Mouse (Mus musculus): Measurements from ENCODE around the gene Atp1b2. TPM values are rescaled to one million over a fixed set of nuclear protein-coding genes. Genes with fewer than 3 reads are reported as not detected.

The Atp1b2 gene
- total and polyA plus RNA-seq, 2 experiments from 2014 or later: 15.1 to 23.7 TPM

GRCm38 (mm10) chr11:69564391-69564790 is 41.4 kb downstream of the Atp1b2 start:
- Histone ChIP-seq H3K9ac (replicated peaks; ENCODE audit: low read depth, low read length) (no peak overlapping the region), H3K4me2 (ENCODE audit: low read depth, low read length) (no peak overlapping the region), H3K4me3 (ENCODE audit: low read depth, low read length) (no peak overlapping the region), H3K27ac (ENCODE audit: low read depth) (no peak overlapping the region), H3K36me3 (replicated peaks; ENCODE audit: control insufficient read depth, insufficient read depth, low read length) (peaks cover 39% of the 10 kb centered on the region), H3K27me3 (ENCODE audit: control insufficient read depth, insufficient read depth, low read length) (no peaks in the 10 kb centered on the region), H3K4me1 (ENCODE audit: control insufficient read depth, insufficient read depth) (0 out of 2 replicates have a peak, but pooled peaks cover 12% of the 10 kb centered on the region), H3K9me3 (replicated peaks; ENCODE audit: control insufficient read depth, low read length) (no peaks in the 10 kb centered on the region)
- 54% methylated on average over 3 of the region's 3 CpGs for WGBS
- ATAC-seq (ENCODE audit: insufficient read depth, low read depth) (no peak), DNase-seq (ENCODE audit: low spot score) (no peak)
- no peak for TF ChIP-seq EP300 (IDR thresholded peaks at IDR 0.05; ENCODE audit: low read depth)
- TF ChIP-seq CTCF (IDR thresholded peaks at IDR 0.05; ENCODE audit: low read depth): no peak

GRCm38 (mm10) chr11:69563373-69563772 is 42.4 kb downstream of the Atp1b2 start:
- Histone ChIP-seq H3K9ac (replicated peaks; ENCODE audit: low read depth, low read length) (no peak overlapping the region; the same call in 1 of the 2 replicates), H3K27me3 (ENCODE audit: control insufficient read depth, insufficient read depth, low read length) (no peaks in the 10 kb centered on the region), H3K4me3 (ENCODE audit: low read depth, low read length) (no peak overlapping the region), H3K4me1 (ENCODE audit: control insufficient read depth, insufficient read depth) (0 out of 2 replicates have a peak, but pooled peaks cover 12% of the 10 kb centered on the region), H3K4me2 (ENCODE audit: low read depth, low read length) (no peak overlapping the region), H3K27ac (ENCODE audit: low read depth) (no peak overlapping the region), H3K36me3 (replicated peaks; ENCODE audit: control insufficient read depth, insufficient read depth, low read length) (peaks cover 39% of the 10 kb centered on the region), H3K9me3 (replicated peaks; ENCODE audit: control insufficient read depth, low read length) (no peaks in the 10 kb centered on the region)
- TF ChIP-seq EP300 (IDR thresholded peaks at IDR 0.05; ENCODE audit: low read depth) (no peak), CTCF (IDR thresholded peaks at IDR 0.05; ENCODE audit: low read depth) (no peak)
- WGBS: 58% methylated on average over 13 of the region's 13 CpGs
- DNase-seq (ENCODE audit: low spot score) (no peak), ATAC-seq (ENCODE audit: insufficient read depth, low read depth) (no peak)

GRCm38 (mm10) chr11:69560896-69561854 is 44.6 kb downstream of the Atp1b2 start:
- Histone ChIP-seq H3K27ac (ENCODE audit: low read depth) (no peak overlapping the region), H3K36me3 (replicated peaks; ENCODE audit: control insufficient read depth, insufficient read depth, low read length) (peaks cover 34% of the 10 kb centered on the region; the same call in 1 of the 2 replicates), H3K9ac (replicated peaks; ENCODE audit: low read depth, low read length) (no peak overlapping the region), H3K4me2 (ENCODE audit: low read depth, low read length) (peak overlapping the region; percentile 85; the same call in 1 of the 2 replicates), H3K9me3 (replicated peaks; ENCODE audit: control insufficient read depth, low read length) (no peaks in the 10 kb centered on the region), H3K27me3 (ENCODE audit: control insufficient read depth, insufficient read depth, low read length) (no peaks in the 10 kb centered on the region), H3K4me1 (ENCODE audit: control insufficient read depth, insufficient read depth) (0 out of 2 replicates have a peak, but pooled peaks cover 12% of the 10 kb centered on the region), H3K4me3 (ENCODE audit: low read depth, low read length) (peak overlapping the region; percentile 69; the same call in 1 of the 2 replicates)
- WGBS: 38% methylated on average over 16 of the region's 16 CpGs
- DNase-seq (ENCODE audit: low spot score) (no peak), ATAC-seq (ENCODE audit: insufficient read depth, low read depth) (no peak)
- TF ChIP-seq EP300 (IDR thresholded peaks at IDR 0.05; ENCODE audit: low read depth) (no peak), CTCF (IDR thresholded peaks at IDR 0.05; ENCODE audit: low read depth) (no peak)

DNA sequence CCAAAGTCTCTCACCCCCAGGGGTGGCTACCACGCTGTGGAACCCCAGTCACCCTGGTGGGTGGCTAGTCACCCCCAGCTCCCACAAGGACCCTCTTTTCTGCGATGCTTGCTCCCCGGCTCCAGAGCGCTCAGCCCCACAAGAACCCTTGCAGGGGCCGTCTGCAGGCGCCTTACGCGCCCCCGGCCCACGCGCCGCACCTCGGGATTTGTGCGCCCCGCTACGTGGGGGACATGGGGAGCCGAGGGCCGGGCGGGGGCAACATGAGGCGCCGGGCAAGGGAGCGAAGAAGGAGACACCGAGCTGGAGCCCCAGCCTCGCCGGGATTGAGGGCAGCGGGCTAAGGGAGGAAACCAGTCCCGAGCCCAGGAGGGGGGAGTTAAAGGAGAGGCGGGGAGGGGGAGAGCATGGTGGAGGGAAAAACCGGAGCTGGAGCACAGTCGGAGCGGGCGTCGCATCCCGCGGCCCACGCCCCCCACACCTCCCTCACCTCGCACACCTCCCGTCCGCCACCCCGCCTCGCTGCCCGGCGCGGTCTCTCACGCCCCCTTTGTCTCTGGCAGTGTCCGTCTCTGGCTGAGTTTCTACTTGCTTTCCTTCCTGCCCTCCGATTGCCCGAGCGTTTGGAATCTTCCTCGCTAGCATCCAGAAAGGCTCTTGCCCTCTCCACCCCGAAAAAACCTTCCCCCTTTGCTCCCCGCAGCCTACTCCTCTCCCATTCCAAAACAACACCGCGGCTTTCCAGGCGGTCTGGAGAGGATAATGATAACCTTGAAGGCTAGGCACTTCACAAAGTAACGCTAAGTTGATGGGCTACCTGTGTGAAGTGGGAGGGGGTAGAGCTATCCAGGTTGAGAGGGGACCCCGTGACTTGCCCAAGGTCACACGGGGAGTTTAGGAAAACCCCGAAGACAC is 45.6 kb downstream of the Atp1b2 start, which contains the start of gene Efnb3:
TSS of gene Efnb3 (minus strand) at position 355 of the 915 bp plus-strand sequence.
- H3K27ac ChIP-seq (ENCODE audit: low read depth): peak within 1 kb of the TSS; percentile 97
- H3K36me3 ChIP-seq (replicated peaks; ENCODE audit: control insufficient read depth, insufficient read depth, low read length): peaks cover 26% of the 10 kb centered on the region; the same call in 1 of the 2 replicates
- H3K9ac ChIP-seq (replicated peaks; ENCODE audit: low read depth, low read length): peak within 1 kb of the TSS; percentile 85
- TF ChIP-seq EP300 (IDR thresholded peaks at IDR 0.05; ENCODE audit: low read depth): no peak; the same call in 1 of the 2 replicates
- no peak for TF ChIP-seq CTCF (IDR thresholded peaks at IDR 0.05; ENCODE audit: low read depth)
- peak; percentile 84 for DNase-seq (ENCODE audit: low spot score)
- H3K4me3 ChIP-seq (ENCODE audit: low read depth, low read length): peak within 1 kb of the TSS; percentile 69
- no peaks in the 10 kb centered on the region for H3K9me3 ChIP-seq (replicated peaks; ENCODE audit: control insufficient read depth, low read length)
- 1% methylated on average over 58 of the region's 59 CpGs for WGBS
- 0 out of 2 replicates have a peak, but pooled peaks cover 12% of the 10 kb centered on the region for H3K4me1 ChIP-seq (ENCODE audit: control insufficient read depth, insufficient read depth)
- peak within 1 kb of the TSS; percentile 85 for H3K4me2 ChIP-seq (ENCODE audit: low read depth, low read length)
- ATAC-seq (ENCODE audit: insufficient read depth, low read depth): peak; percentile 52
- no peaks in the 10 kb centered on the region for H3K27me3 ChIP-seq (ENCODE audit: control insufficient read depth, insufficient read depth, low read length)

- Histone ChIP-seq H3K4me3 (ENCODE audit: low read depth, low read length) (peak overlapping the region; percentile 69), H3K36me3 (replicated peaks; ENCODE audit: control insufficient read depth, insufficient read depth, low read length) (peaks cover 24% of the 10 kb centered on the region; the same call in 1 of the 2 replicates), H3K9me3 (replicated peaks; ENCODE audit: control insufficient read depth, low read length) (no peaks in the 10 kb centered on the region), H3K27ac (ENCODE audit: low read depth) (peak overlapping the region; percentile 97), H3K4me2 (ENCODE audit: low read depth, low read length) (peak overlapping the region; percentile 85), H3K9ac (replicated peaks; ENCODE audit: low read depth, low read length) (peak overlapping the region; percentile 85), H3K27me3 (ENCODE audit: control insufficient read depth, insufficient read depth, low read length) (no peaks in the 10 kb centered on the region), H3K4me1 (ENCODE audit: control insufficient read depth, insufficient read depth) (0 out of 2 replicates have a peak, but pooled peaks cover 12% of the 10 kb centered on the region)
- ATAC-seq (ENCODE audit: insufficient read depth, low read depth) (peak; percentile 87), DNase-seq (ENCODE audit: low spot score) (peak; percentile 89)
- TF ChIP-seq EP300 (IDR thresholded peaks at IDR 0.05; ENCODE audit: low read depth) (peak; percentile 88), CTCF (IDR thresholded peaks at IDR 0.05; ENCODE audit: low read depth) (no peak)
- WGBS: 10% methylated on average over 5 of the region's 5 CpGs
Measured at GRCm38 (mm10) chr11:69559183-69559582, 46.6 kb downstream of the Atp1b2 start.
